Mouse (Mus musculus) stomach, embryonic 14.5 days (tissue): ENCODE measurements around the gene Rell1. TPM values are rescaled to one million over a fixed set of nuclear protein-coding genes. Genes with fewer than 3 reads are reported as not detected.

Source experiments
- ATAC-seq: fragments of 200-750 bp; cut with Nextera tagmentation; 2 replicates; pipeline ENCODE4 v1.8.0; 2017; ENCODE audit warnings: low read depth, moderate TSS enrichment; ENCODE audit not compliant: insufficient number of reproducible peaks, insufficient read depth, low FRiP score
- H3K27ac ChIP-seq: fragments of 300-500 bp; sonication (generic); 2 replicates; pipeline ENCODE4 v1.5.1; 2014; ENCODE audit warnings: mild to moderate bottlenecking, low read length, moderate library complexity, mixed read lengths
- H3K27me3 ChIP-seq: fragments of 300-500 bp; sonication (generic); 2 replicates; pipeline ENCODE4 v1.6.1; 2014; ENCODE audit warnings: low read length, control low read depth, mixed read lengths; ENCODE audit not compliant: control insufficient read depth, insufficient read depth
- H3K36me3 ChIP-seq: fragments of 300-500 bp; sonication (generic); 2 replicates; pipeline ENCODE4 v1.6.1; 2014; ENCODE audit warnings: mild to moderate bottlenecking, control low read depth, low read length, moderate library complexity, mixed read lengths; ENCODE audit not compliant: control insufficient read depth, insufficient read depth
- H3K4me1 ChIP-seq: fragments of 300-500 bp; sonication (generic); 2 replicates; pipeline ENCODE4 v1.6.1; 2014; ENCODE audit warnings: low read length, control low read depth, mixed read lengths; ENCODE audit not compliant: control insufficient read depth, insufficient read depth
- H3K4me2 ChIP-seq: fragments of 300-500 bp; sonication (generic); replicated peaks from 2 replicates; pipeline ENCODE4 v1.6.1; 2014; ENCODE audit warnings: low read depth, low read length, control low read depth
- H3K4me3 ChIP-seq: fragments of 300-500 bp; sonication (generic); 2 replicates; pipeline ENCODE4 v1.5.1; 2014; ENCODE audit warnings: low read depth, low read length, control low read depth
- H3K9ac ChIP-seq: fragments of 300-500 bp; sonication (generic); replicated peaks from 2 replicates; pipeline ENCODE4 v1.6.1; 2014; ENCODE audit warnings: low read depth, mild to moderate bottlenecking, control low read depth, low read length, moderate library complexity, mixed read lengths
- H3K9me3 ChIP-seq: fragments of 300-500 bp; sonication (generic); 2 replicates; pipeline ENCODE4 v1.6.1; 2016; ENCODE audit warnings: low read depth, low read length, control low read depth; ENCODE audit not compliant: control insufficient read depth
- WGBS: fragments of 180-500 bp; shearing (Covaris S2); extraction: QIAGEN DNeasy Blood & Tissue Kit; methylation state at CpG from one replicate; pipeline ENCODE4 v1.1.7; 2014; 5-methylcytosine and 5-hydroxymethylcytosine counted together
- polyA plus RNA-seq: library from polyadenylated mRNA; unstranded; fragments of >200 nt; fragmentation: Nextera tagmentation; extraction: Ambion mirVana; gene quantifications from 2 replicates; pipeline ENCODE4 v1.2.1, GENCODE M21; 2014

The Rell1 gene
- polyA plus RNA-seq, 1 experiment from 2014 or later: 14.3 TPM

- Histone ChIP-seq H3K9ac (no peak overlapping the region), H3K27me3 (no peaks in the 10 kb centered on the region), H3K9me3 (no peaks in the 10 kb centered on the region), H3K4me2 (no peak overlapping the region), H3K36me3 (peaks cover 10% of the 10 kb centered on the region), H3K27ac (no peak overlapping the region), H3K4me1 (no peaks in the 10 kb centered on the region), H3K4me3 (no peak overlapping the region)
- no peak for ATAC-seq
- WGBS: 89% methylated on average over 14 of the region's 14 CpGs
Measured at GRCm38 (mm10) chr5:63925035-63925628, 43.6 kb downstream of the Rell1 start.

- H3K9me3 ChIP-seq: no peaks in the 10 kb centered on the region
- WGBS: 73% methylated on average over 13 of the region's 13 CpGs
- no peak overlapping the region for H3K27ac ChIP-seq
- no peak overlapping the region for H3K4me3 ChIP-seq
- H3K9ac ChIP-seq: no peak overlapping the region
- ATAC-seq: no peak
- no peaks in the 10 kb centered on the region for H3K4me1 ChIP-seq
- H3K4me2 ChIP-seq: no peak overlapping the region
- H3K36me3 ChIP-seq: peaks cover 10% of the 10 kb centered on the region
- no peaks in the 10 kb centered on the region for H3K27me3 ChIP-seq
Measured at GRCm38 (mm10) chr5:63923305-63924025, 45.2 kb downstream of the Rell1 start.

- Histone ChIP-seq H3K9me3 (no peaks in the 10 kb centered on the region), H3K27ac (no peak overlapping the region), H3K4me1 (no peaks in the 10 kb centered on the region), H3K27me3 (no peaks in the 10 kb centered on the region), H3K4me2 (no peak overlapping the region), H3K4me3 (no peak overlapping the region), H3K9ac (no peak overlapping the region), H3K36me3 (peaks cover 3% of the 10 kb centered on the region; the same call in 1 of the 2 replicates)
- no peak for ATAC-seq
- WGBS: 44% methylated on average over 4 of the region's 4 CpGs
Measured at GRCm38 (mm10) chr5:63918201-63918600, 50.5 kb downstream of the Rell1 start.

GRCm38 (mm10) chr5:63916457-63917139 lies 52.1 kb downstream of the Rell1 start:
- Histone ChIP-seq H3K4me2 (no peak overlapping the region), H3K9ac (no peak overlapping the region), H3K9me3 (no peaks in the 10 kb centered on the region), H3K27ac (no peak overlapping the region), H3K27me3 (no peaks in the 10 kb centered on the region), H3K4me3 (no peak overlapping the region), H3K4me1 (no peaks in the 10 kb centered on the region), H3K36me3 (no peaks in the 10 kb centered on the region)
- 90% methylated on average over 10 of the region's 10 CpGs for WGBS
- ATAC-seq: no peak

GRCm38 (mm10) chr5:63914896-63915295 lies 53.8 kb downstream of the Rell1 start:
- no peak for ATAC-seq
- H3K27me3 ChIP-seq: no peaks in the 10 kb centered on the region
- H3K4me1 ChIP-seq: no peaks in the 10 kb centered on the region
- WGBS: 75% methylated on average over 1 of the region's 1 CpGs
- no peaks in the 10 kb centered on the region for H3K36me3 ChIP-seq
- no peak overlapping the region for H3K9ac ChIP-seq
- H3K4me2 ChIP-seq: no peak overlapping the region
- H3K27ac ChIP-seq: no peak overlapping the region
- no peak overlapping the region for H3K4me3 ChIP-seq
- H3K9me3 ChIP-seq: no peaks in the 10 kb centered on the region

GRCm38 (mm10) chr5:63910171-63910960 lies 58.3 kb downstream of the Rell1 start:
- Histone ChIP-seq H3K4me1 (no peaks in the 10 kb centered on the region; the same call in 1 of the 2 replicates), H3K4me3 (no peak overlapping the region), H3K36me3 (no peaks in the 10 kb centered on the region), H3K4me2 (no peak overlapping the region), H3K9ac (no peak overlapping the region), H3K27me3 (no peaks in the 10 kb centered on the region), H3K27ac (no peak overlapping the region), H3K9me3 (no peaks in the 10 kb centered on the region)
- ATAC-seq: no peak
- WGBS: 66% methylated on average over 10 of the region's 10 CpGs

DNA sequence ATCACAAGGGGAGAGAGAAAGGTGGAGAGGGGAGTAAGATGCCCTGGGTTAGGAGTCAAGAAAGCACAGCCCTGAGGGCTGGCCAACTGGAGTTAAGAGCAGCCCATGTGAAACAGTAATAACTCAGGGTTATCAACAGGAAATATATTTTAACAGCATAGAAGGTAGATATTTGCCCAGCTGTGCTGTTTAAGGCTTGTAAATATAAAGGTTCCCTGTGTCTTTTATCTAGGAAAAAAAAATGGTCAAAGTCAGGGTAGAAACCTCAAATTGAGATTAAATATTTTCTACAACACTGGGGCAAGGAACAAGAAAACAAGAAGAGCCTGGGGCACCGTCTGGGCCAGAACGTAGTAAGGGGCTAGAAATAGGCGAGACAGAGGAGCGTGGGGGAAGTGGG lies 61.2 kb downstream of the Rell1 start:
- WGBS: 60% methylated on average over 4 of the region's 4 CpGs

More for the DNA sequence above, 61.2 kb downstream of the Rell1 start:
- Histone ChIP-seq H3K36me3 (no peaks in the 10 kb centered on the region), H3K4me2 (no peak overlapping the region), H3K4me1 (no peaks in the 10 kb centered on the region; the same call in 1 of the 2 replicates), H3K27me3 (no peaks in the 10 kb centered on the region), H3K4me3 (no peak overlapping the region), H3K27ac (no peak overlapping the region), H3K9ac (no peak overlapping the region), H3K9me3 (no peaks in the 10 kb centered on the region)
- ATAC-seq: 0 out of 2 replicates have a peak, but pooled peaks have one; percentile 20
